Mouse (Mus musculus): Measurements from ENCODE around the gene Gm37240.
A peak's percentile ranks its signal among the peaks of the same experiment; 100 is the strongest.
"Not testable (repeated sequence)": the region's sequence is repeated elsewhere in the genome, so short reads cannot be mapped to it uniquely, and the experiment has no call there.

Gm37240 gene

DNA sequence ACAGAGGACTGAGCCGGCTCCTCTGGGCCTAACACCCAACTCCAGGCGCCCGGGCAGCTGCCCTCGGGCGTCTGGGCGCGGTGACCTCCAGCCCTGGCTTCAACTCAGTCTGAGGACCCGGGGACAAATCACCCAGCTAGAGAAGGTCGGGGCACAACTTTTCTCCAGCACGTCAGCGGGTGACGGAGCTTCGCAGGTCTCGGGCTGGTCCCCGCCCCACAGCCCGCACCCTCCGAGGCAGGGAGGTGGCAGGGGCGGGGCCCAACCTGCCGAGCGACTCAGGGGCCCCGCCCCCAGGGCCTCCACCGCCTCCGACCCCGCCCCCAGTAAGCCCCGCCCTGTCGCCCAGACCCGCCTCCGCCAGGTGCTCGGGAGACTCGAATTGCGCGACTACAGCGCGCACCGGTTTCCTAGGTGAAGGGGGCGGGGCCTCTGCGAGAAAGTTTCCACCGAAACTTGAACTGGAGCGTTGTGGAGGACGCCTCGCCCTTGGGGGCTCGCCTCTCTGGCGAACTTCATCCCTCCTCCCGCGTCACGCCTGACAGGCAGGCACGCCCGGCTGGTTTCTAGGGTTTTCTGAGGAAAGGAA lies at the start of gene Gm37240, which contains the start of gene Glt28d2:
Gene Gm37240, minus strand, starts transcription at position 280 of the 589 bp plus-strand sequence.
Gene Glt28d2, minus strand, starts transcription at position 278 of the 589 bp plus-strand sequence.
- peak; percentile 26 for DNase-seq

DNA sequence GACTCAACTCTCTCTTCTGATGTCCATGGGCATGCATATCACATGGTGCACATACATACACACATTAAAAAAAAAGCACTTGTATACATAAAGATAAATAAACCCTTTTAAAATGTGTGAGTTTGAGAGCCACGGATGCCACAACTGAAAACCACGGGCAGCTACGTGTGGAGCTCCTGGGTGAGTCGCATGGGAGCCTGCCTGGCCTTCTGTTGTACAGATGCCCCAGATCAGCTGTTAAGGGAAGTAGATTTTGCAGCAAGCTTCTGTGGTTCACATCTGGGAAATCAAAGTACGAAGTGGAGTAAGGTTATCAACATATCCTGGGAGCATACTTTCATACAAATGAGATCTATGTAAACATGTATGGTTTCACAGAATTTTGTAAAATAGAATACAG lies 46.3 kb upstream of the Gm37240 start:
- DNase-seq, result no peak

DNA sequence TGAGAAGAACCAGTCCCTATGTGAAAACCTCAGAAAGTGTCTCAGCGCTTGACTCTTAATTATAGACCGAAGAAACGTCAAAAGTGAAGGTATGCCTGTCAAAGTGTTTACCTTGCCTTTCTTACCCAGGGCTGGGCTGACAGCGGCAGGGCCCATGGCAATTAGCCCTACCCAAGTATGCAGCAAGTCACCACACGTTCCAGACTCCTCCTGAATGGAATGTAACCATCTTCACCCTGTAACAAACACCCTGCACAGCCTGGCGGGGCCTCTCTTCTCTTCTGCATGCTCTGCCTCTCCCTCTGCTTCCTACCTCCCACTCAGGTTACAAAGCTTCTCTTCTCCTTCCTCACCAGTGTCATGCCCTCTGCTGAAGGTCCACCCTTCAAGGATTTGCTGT lies 44.5 kb upstream of the Gm37240 start:
- DNase-seq, result no peak

DNA sequence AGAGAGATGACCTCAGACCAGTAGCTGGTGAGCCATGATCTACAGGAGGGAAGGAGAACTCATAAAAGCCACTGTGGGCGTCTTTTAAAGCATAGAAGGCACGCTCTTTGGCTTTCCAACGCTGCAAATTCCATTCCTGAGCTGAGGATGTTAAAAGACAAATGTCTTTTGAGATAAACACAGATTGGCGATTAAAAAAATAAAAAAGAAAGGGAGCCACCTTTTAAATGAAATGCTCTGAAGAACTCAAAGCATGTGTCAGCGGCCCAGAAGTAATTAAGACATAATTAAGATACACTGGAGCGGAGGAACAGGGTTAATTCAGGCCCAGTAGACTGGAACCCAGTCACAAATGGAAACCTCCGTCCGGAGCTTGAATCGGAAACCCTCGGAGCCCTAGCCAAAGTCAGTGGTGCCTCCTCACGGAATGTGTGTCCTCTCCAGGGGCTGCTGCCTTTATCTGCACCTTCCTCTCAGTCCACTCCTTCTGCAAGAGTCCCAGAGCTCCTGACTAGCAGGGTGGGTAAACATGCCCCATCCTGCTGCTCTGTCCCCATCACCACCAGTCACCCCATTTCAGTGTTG lies 43.4 kb upstream of the Gm37240 start:
- no peak for DNase-seq

DNA sequence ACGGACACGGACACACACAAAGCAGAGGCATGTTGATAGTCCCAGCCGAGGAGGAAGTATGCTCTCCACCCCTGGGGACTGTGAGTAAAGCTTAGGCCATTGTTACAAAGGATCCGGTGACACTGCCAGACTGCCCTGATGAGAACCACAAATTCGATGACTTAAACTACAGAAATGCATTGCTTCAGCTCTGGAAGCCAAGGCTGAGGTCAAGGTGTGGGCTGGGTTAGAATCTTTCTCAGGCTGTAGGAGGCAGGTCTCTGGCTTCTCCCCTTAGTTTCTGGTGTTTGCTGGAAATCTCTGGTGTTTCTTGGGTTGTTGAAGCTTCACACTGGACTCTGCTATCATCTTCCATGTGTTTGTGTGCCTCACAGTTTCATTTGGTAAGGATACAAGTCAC lies 42.4 kb upstream of the Gm37240 start:
- no peak for DNase-seq

DNA sequence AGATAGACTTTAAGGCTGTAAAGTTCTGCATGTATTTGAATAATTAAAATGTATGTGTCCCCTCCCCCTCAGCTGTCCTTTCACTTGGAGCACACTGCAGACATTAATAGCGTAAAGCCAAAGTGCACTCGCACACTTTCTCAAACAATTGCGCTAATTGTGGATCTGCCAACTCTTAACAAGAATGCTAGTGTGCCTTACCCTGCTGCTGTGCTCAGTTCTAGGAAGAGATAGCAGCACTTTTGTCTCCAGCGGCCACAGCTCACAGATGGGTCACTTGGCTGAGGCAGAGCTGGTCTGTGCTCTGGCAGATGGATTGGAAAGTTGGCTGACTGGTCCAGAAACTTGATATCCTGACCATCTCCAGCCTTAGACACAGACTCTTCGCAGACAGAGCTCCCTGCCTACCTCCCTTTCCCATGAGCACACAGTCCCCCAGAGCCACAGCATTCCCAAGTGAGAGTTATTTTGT lies 40.9 kb upstream of the Gm37240 start:
- peak; percentile 11 for DNase-seq

DNA sequence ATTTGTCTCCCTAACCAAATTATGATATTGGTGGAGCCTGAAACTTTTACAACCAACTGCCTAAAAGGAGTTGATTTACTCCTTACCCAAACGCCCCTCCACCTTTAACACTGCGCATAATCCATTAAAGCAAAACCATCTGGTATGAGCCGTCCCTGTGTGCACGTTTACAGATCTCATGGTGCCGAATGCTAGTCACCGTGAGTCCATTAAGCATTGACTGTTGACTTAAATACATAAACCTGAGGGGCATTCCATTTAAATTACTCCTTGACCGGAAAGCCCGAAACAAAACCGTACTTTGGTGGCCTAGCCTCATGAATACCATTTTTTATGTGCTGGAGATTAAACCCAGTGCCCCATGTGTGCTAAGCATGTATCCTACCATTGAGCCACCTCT lies 40.0 kb upstream of the Gm37240 start:
- no peak for DNase-seq

DNA sequence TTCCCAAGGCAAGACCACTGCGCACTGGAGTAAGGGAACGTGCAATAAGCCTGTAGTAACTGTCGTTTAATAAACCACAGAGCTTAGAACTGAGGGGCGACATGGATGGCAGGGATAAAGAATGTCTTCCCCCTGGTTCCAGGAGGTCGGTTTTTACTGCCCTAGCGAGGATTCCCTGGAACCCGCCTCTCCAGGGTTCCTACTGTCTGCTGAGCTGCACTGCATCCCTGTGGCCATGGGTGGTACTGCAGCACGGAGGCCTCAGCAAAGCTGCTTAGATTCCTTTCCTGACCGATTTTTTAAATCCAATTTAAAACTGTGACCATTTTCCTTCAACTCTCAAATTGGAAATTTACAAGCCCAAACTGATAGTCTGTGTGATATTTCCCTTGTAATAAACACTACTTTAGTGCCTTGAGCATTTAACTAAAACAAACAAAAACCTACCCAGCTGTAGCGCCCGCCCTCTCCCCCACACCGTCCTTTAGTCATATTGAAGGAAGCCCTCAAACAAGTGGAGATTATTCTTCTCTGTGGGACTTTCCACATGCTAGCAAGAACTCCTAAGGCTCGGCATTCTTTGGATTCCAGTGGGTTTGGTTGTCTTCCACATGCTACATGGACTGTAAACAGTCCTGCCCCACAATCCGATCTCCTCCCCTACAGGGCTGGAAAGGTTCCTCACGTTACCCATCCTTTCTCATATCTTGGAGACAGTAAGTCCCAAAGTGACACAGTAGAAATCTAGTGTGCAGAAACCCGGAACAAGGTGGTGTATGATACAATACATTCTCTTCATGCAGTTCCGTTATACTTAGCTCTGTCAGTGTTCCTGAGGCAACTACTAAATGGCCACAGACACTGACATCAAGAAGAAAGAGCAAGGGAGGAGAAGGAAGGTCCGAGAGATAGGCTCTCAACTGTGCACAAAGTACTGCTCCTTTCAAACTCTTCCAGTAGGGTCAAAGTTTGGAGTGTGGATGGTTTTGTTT lies 36.9 kb upstream of the Gm37240 start:
- peak; percentile 59 for DNase-seq

DNA sequence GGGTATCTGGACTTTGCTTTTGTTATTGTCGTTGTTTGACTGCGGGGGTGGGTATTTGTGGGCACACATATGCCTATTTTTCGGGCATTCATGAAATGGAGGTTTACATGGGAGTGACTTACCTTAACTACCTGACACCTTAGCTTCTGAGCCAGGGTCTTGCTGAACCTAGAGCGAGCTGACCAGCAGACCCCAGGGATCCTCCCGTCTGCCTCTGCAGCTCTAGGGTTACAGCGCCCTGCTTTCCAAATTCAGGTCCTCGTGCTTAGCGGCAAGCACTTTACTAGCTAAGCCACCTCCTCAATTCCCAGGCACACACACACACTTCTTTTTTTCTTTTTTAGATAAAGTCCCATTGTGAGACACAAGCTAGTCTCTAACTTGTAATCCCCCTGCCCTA lies 36.0 kb upstream of the Gm37240 start:
- no peak for DNase-seq

DNA sequence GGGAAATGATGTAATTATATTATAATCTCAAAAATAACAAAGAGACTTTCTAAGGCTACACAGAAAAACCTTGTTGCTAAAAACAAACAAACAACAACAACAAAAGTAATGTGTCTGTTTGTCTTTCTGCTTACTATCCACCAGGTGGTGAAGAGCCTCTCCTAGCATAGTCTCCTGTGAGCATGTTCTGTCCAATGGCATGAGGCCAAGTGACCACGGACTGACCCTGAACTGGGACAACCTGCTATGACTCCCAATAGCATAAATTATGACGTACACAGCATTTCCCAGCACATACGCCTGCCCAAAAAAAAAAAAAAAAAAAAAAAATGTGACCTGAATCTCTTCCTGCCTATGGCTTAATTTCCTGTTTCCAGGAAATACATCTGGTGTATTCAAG lies 35.0 kb upstream of the Gm37240 start:
- DNase-seq, result no peak

DNA sequence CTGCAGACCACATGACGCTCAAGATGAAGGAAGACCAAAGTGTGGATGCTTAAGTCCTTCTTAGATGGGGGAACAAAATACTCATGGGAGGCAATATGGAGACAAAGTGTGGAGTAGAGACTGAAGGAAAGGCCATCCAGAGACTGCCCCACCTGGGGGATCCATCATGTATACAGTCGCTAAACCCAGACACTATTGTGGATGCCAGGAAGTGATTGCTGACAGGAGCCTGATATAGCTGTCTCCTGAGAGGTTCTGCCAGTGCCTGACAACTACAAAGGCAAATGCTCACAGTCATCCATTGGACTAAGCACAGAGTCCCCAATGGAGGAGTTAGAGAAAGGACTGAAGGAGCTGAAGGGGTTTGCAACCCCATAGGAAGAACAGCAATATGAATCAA lies 33.4 kb upstream of the Gm37240 start:
- not testable (repeated sequence) for DNase-seq

DNA sequence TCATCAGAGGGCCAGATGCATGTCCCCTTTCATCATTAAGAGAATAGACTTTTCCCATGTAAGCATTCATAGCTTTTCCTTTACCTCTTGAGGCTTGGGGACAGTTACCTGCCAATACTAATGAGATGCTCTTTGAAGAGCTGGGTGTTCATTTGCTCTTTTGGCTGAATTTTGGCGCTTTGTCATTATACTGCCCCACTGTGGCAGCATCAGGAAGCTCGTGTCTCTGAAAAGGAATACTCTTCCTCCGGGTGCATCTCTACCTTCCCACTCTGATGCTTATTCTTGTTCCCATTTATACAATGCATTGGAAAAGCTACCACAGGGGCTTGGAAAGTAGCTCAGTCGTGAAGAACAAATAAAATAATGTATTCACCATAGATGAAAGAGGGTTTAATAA lies 30.3 kb upstream of the Gm37240 start:
- peak; percentile 11 for DNase-seq

DNA sequence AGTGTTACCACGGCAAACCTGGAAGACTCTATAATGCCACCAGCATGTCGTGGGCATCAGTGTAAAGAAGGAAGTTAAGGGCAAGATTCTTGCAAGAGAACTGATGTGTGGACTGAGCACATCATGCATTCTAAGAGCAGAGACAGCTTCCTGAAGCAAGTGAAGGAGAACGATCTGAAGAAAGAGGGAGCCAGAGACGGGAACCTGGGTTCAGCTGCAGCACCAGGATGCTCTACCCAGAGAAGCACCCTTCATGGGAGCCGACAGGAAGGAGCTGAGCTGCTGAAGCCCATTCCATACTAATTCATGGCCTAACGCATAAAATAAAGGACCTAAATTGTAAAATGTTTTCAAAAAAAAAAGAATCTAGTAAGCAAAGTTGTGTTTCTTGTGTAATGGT lies 27.5 kb upstream of the Gm37240 start:
- no peak for DNase-seq

DNA sequence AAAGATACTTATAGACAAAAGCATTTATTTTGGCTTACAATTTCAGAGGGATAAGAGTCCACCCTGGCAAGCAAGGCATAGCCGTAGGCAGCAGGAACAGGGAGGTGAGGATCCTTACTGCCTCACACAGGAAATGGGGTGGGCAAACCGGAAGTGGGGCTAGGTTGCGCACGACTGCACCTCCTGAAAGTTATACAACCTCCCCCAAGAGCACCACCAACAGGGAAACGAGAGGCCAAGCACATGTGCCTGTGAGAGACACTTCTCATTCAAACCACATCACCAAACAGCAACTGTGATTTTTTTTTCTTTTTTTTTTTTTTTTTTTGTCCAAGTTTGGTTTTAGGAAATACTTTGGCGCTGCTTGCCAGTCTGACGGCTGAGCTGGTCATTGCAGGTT lies 19.8 kb upstream of the Gm37240 start:
- DNase-seq, result no peak

DNA sequence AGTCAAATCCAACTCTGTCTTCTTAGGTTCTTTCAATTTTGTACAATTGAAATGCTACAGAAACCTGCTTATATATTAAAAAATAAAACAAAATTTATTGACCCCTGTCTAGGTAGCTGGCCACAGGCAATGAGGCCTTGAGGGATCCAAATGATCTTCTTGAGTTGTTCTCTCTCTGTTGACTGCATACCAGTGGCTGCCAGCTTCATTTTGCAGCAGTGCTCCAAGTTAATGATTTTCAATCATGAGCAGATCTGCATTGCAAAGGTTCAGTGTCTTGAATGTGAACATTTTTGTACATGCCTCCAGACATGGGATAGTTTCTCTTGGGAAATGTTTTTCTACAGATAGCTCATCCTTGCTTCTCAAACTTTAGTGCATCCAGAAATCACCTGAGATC lies 17.1 kb upstream of the Gm37240 start:
- DNase-seq, result no peak

DNA sequence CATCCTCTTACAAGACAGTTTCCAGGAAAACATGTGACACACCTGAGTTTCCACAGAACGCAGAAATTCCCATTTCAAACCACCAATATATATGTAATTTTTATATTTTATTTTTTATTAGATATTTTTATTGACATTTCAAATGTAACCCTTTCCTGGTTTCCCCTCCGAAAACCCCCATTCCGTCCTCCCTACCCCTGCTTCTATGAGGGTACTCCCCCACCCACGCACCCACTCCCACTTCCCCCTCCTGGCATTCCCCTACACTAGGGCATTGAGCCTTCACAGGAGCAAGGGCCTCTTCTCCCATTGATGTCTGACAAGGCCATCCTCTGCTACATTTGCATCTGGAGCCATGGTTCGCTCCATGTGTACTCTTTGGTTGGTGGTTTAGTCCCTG lies 7.7 kb upstream of the Gm37240 start:
- DNase-seq, result no peak

DNA sequence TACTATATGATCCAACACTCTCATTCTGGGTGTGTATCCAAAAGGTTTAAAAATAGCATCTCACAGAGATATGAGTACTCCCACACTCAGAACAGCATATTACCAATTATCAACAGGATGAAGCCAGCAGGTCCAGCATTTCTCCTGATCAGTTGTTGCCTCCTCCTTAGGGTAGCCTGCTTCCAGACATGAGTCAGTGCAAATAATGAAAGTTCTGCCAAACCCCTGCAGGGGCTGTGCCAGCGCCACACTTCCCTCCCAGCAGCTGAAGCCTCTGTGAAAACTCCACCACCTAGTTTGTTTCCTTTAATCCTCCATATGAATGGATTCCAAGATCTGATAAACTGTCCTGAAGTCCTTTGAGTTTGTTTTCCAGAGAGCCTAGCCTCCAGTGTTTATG lies 4.3 kb upstream of the Gm37240 start:
- DNase-seq, result no peak

DNA sequence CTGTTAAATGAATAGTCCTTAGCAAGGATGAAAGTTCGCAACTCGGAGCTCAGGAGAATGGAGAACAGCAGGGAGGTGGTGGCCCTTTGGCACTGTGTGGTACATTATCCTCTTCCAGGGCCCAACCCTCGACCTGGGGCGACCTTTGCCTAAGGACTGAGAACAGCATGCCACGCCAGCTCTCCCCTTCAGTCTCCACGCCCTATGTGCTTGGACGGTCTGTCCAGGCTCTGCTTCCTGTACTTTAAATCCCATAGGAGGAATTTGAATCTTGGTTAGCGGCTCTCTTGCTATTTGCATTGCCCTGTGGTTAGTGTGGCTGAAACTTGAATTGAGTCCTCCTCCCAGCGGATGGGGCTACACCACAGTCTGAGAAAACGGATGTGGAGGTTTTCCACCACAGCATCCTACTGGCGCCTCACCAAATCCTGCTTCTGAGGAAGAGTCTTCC lies 928 bp upstream of the Gm37240 start:
- peak; percentile 2 for DNase-seq

DNA sequence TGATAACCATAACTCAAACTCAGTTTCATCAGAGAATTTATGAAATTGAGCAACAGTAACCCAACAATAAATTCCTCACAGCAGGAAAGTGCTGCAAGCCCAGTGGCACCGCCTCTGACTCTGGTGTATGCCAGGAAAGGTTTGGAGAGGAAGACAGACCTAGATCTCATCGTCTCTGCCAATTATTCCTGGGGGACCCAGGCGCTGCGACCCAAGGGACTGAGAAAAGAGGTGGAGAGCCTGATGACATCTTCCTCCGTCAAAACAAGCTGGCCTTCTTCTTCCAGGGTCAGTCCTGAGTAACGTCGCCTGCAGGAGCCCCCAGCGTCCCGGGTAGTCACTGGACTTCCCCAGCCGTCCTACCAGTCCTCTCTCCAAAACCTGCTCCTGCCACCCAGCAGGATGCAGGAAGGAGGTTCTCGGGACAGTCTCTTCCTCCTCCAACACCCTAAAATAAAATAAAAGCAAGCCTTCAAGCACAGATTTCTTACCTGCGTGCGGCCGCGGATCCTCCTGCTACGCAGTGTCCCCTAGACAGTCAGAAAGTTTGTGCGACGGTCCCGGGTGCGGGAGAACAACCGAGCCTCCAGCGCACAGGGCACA lies 581 bp downstream of the Gm37240 start:
- DNase-seq, result no peak

DNA sequence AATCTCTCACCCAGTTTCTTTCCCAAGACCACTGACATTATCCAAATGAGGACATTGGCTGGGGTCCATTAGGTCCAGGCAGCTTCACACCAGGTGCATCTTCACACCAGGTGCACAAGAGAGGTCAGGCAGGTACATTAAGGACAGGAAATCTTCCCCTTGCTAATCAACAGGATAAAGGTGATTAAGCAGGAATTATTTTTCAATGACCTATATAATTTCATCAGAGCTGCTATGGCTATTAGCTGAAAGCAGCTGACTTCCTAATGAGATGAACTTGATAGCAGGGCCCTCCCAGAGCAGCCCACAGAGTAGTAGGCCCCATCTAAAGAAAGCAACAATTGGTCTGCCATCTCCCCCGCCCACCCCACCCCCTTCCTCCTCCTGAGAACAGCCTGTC lies 1.4 kb downstream of the Gm37240 start:
- no peak for DNase-seq

DNA sequence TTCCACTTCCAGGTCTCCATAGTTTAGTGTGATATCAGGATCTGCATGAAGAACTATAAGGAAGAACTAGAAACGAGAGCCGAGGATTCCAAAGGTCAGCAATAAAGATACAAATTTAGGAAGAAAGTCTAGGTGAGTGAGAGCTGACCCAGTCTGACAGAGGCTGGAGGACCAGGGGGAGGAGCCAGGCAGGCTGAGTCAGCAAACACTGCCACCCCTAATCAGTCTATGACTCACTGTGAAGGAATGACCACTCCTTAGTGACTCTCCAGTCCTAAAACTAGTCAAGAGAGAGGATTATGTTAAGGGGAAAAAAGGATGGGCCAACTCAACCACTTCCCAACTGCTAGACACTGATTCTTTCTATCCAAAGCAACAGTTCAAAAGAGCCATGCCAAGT lies 6.6 kb downstream of the Gm37240 start:
- DNase-seq, result no peak

DNA sequence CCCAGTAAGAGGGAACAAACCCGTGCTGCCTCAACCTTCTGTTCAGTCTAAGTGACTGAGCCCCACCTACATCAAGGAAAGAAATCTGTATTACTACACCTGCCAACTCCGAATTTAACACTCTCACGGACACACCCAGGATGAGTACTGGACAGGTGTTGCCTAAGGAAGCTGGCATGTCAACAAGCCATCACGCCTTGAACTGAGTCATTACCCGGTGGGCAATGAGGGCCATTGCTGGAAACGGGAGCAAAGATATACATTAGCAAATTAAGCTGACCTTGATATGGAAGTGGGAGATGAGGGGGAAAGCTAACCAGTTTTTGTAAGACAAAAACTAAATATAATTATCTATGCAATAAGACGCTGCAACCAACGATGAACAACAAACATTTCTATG lies 7.2 kb downstream of the Gm37240 start:
- no peak for DNase-seq

DNA sequence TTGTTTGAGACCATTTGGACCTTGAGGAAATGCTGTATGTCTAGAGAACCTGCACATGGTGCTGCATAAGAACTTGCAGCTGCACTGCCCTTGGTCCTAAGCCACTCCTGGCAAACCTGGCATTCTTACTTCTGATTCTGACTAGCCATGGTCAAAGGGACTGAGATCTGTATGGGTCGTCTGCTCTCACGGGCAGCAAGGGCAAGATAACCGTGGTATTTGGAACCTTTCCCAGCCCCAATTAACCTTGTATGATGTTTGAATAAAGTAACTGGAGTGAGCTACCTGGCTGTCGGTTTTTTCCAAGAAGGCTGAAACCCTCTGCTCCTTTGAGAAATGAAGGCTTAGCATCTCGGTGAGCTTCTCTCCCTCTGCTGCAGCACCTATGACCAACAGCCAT lies 8.4 kb downstream of the Gm37240 start:
- DNase-seq, result no peak
